Mouse (Mus musculus): ENCODE measurements around the gene Lrfn2.

The Lrfn2 gene

GRCm38 (mm10) chr17:48968304-48968703 lies 36.1 kb downstream of the Lrfn2 start:
- no peak for DNase-seq (ENCODE audit: low read depth)

DNA sequence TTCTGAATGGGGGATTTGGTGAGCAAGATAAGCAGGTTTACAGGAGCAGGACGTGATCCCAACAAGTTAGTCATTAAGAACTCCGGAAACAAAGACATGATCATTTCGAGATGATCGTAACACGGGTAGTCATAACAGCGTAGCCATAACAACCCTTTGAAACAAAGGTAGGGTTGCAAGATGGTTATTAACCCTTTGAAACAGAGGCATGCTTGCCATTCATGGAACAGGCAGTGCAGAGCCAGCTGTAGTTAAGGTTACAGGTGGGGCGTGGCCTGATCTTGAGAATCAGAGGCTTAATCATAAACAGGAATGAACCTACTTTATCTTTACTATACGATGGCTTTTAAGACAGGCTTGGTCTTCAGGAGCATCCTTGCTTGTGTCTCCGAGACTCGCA lies 39.1 kb downstream of the Lrfn2 start:
- no peak for DNase-seq (ENCODE audit: low read depth)

- DNase-seq (ENCODE audit: low read depth) = no peak
Observed at GRCm38 (mm10) chr17:48972866-48973265, 40.7 kb downstream of the Lrfn2 start.

- DNase-seq (ENCODE audit: low read depth) = no peak
Observed at GRCm38 (mm10) chr17:48973394-48973793, 41.2 kb downstream of the Lrfn2 start.

- no peak for DNase-seq (ENCODE audit: low read depth)
Observed at GRCm38 (mm10) chr17:48975055-48975454, 42.9 kb downstream of the Lrfn2 start.

- no peak for DNase-seq (ENCODE audit: low read depth)
Observed at GRCm38 (mm10) chr17:48976611-48977022, 44.4 kb downstream of the Lrfn2 start.

- DNase-seq (ENCODE audit: low read depth) = no peak
Observed at GRCm38 (mm10) chr17:48995256-48995993, 63.2 kb downstream of the Lrfn2 start.

- DNase-seq (ENCODE audit: low read depth) = no peak
Observed at GRCm38 (mm10) chr17:48999463-49000227, 67.5 kb downstream of the Lrfn2 start.

DNA sequence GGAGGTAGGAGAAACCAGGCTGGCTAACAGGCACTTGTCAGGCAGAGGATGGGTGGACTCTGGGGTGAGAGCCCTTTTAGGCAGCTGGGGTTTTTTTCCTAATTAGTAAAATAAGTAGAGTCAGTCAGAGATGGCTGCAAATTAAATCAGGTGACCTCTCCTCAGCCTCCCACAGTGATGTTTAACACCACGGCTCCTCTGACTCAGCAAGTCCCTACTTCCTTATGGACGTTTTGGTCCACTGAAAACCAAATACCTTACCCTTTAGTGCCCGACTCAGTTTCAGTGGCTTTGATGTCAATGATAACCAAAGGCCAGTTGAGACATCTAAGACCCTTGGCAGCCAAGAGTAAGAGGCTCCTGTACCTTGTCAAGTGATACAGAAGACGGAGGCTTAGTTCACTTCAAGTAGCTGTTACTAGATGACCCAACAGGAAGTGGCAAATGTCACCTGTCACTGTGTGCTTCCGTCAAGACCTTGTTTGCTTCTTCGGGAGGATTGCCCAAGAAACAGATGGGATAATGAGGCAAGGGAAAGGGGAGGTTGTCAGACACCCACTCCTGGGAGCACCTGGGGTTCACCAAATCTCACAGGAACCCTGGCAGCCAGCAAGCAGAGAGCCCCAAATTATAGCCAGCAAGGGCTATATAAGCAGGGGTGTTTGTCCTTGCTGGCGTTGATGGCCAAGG lies 77.3 kb downstream of the Lrfn2 start:
- no peak for DNase-seq (ENCODE audit: low read depth)

DNA sequence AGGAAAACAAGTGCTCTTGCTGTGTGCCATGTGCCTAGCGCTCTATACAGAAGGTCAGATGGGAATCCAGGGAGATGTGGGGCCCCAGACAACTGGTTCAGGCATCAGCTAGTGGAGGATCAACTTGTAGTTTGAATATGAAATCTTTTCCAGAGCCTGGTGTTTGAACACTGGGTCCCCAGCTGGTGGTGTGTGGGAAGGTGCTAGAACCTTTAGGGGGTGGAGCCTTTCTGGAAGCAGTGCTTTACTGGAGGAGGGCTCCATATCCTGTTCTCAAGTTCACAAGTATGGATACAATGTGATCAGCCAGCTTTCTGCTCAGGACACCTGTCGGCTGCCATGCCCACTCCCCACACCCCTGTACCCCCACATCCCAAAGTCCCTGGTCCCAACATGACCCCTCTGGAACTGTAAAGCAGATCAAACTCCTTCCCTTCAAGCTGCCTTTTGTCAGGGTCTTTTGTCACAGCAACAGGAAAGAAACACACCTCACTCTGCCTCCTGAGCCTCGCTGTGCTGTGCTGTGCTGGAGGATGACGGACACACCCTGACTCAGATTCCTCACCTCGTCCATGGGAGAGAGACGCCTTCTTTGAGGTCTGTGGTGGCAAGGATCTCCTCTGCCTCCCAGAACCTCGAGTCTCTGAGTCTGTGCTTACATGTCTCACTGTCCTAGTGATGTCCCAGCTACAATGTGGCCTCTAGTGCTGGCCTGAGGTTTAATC lies 81.9 kb downstream of the Lrfn2 start:
- no peak for DNase-seq (ENCODE audit: low read depth)

- DNase-seq (ENCODE audit: low read depth) = no peak
Observed at GRCm38 (mm10) chr17:49015368-49015767, 83.2 kb downstream of the Lrfn2 start.

DNA sequence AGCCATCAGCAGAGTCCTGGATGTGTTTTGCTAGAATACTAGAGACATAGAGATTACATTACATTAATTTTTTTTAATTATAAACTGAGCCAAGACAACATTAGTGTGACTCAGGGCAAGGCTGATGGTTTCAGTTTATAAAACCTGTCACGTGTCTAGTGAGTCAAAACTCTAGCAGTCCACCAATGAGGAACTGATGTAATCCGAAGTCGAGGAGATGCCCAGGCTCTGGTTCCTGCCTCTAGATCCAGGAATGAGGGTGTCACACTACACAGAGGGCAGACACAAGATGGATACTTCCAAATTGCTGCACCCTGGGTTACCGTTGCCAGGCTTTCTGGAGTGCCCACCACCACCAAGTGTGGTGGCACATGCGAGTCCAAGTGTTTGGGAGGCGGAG lies 84.0 kb downstream of the Lrfn2 start:
- DNase-seq (ENCODE audit: low read depth) = no peak

DNA sequence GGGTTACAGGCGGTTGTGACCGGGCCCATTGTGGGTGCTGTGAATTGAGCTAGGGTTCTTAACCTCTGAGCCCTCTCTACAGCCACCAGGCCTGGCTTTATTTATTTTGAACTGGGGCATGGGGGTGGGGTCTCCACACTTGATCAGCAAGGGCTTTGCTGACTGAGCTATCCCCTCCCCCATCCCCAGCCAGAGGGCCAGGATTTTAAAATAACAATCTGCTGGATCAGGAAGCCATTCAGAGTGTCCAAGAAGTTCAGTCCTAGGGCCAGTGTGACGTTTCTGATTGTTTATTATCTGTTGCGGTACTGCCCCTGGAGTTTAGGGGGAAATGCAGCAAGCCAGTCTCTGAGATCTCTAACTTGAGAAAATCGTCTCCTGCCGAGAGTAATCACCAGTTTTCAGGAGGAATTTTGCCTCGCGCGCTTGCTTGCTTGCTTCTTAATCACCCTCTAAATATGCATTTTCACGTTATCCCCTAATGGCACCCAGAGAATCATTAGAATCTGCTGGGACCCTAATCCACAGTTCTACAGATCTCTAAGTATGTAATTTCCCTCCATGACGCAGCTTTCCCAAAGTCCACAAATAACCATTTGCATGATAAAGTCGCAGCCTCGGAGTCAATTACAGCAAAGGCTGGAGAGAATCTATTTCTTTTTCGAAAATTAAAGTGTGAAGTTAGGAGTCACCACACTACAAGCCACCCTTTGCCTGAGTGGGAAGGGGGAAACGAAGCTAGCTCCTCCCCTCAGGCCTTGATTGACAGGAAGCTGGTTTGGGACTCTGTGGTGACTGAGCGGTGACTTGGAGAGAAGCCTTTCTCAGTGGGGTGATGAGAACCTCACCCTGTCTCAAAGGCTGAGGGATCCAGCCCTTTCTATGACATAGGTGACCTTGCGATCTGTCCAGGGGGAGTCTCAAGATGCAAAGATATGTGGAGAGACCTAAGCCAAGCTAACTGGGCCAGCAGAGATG lies 85.5 kb downstream of the Lrfn2 start:
- no peak for DNase-seq (ENCODE audit: low read depth)

- DNase-seq (ENCODE audit: low read depth) = no peak
Observed at GRCm38 (mm10) chr17:49018774-49019488, 86.8 kb downstream of the Lrfn2 start.

DNA sequence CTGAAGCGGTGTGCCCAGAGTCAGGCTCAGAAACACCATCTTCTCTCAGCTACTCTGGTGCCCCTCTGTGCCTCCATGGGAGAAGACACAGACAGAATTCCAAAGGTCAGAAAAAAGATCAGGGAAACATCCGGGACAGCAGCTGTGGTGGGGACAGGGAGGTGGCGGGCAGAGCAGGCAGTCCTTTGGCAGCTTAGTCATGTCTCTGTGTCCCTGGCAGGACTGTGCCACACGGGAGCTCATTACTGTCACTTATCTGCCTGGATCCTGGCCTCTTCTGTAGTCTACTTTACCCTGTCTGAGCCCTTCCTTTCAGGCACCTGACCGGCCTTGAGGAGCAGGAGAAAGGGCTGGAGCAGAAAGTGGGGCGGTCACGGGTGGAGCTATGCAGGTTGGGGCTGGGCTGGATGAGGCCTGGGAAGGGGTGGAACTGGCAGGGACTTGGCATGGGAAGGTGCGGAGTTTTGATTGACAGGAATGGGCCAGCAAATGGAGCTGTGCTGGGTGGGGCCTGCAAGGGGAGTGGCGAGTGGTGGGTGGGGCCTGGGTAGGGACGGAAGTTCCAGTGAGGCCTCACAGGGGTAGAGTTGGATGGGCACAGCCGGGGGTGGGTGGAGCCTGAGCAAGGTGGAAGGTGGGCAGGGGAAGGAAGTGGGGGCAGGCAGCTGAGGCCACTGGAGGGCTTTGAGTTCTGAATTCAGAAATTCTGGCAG lies 97.5 kb downstream of the Lrfn2 start:
- no peak for DNase-seq (ENCODE audit: low read depth)

- no peak for DNase-seq (ENCODE audit: low read depth)
Observed at GRCm38 (mm10) chr17:49030269-49030615, 98.1 kb downstream of the Lrfn2 start.

- DNase-seq (ENCODE audit: low read depth) = no peak
Observed at GRCm38 (mm10) chr17:49030841-49031240, 98.7 kb downstream of the Lrfn2 start.

- no peak for DNase-seq (ENCODE audit: low read depth)
Observed at GRCm38 (mm10) chr17:49031790-49032189, 99.6 kb downstream of the Lrfn2 start.

DNA sequence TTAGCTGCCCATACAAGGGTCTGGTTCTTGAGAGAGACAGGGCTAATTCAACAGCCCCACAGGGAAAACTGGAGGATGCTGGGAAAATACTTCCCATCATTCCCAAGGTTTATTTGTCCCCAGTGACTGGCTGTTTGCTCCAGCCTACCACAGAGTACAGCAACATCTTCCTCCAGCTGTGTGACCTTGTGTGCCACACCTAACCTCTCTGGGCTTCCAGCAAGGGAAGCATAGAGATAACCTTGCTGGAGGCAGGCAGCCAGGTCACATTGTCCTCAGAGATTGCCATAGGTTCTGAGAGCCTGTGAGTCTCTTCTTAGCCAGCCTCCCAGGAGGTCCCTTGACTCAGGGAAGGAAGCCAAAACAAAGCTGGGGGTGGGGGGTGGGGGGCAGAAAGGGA lies 101.1 kb downstream of the Lrfn2 start:
- no peak for DNase-seq (ENCODE audit: low read depth)
